Mouse (Mus musculus) lung, adult 2 months (tissue): ENCODE data around the gene Dhcr24.

Experiments used
- CTCF ChIP-seq: fragments of 200-500 bp; IDR thresholded peaks from 2 replicates; pipeline ENCODE4 v1.5.1; 2011; ENCODE audit warnings: mild to moderate bottlenecking, low read length, control low read depth; ENCODE audit not compliant: insufficient read depth
- POLR2A ChIP-seq: fragments of 200-500 bp; IDR thresholded peaks from 2 replicates; pipeline ENCODE4 v1.6.1; 2011; ENCODE audit warnings: low read depth, mild to moderate bottlenecking, control low read depth, low read length, borderline replicate concordance; ENCODE audit errors: extremely low read depth

GRCm38 (mm10) chr4:106613560-106613959 is 52.7 kb downstream of the Dhcr24 start:
- TF ChIP-seq CTCF = no peak
- TF ChIP-seq POLR2A = no peak
